Mouse (Mus musculus) heart, adult 2 months (tissue): ENCODE results near the gene Egflam.

ENCODE experiments used
- CTCF ChIP-seq: fragments of 200-600 bp; IDR thresholded peaks from 2 replicates; pipeline ENCODE4 v1.8.1; 2022; ENCODE audit warnings: antibody characterized with exemption, mild to moderate bottlenecking, moderate library complexity
- POLR2A ChIP-seq: fragments of 200-500 bp; IDR thresholded peaks from 2 replicates; pipeline ENCODE4 v1.6.1; 2011; ENCODE audit warnings: mild to moderate bottlenecking, low read depth, low read length, control low read depth; ENCODE audit not compliant: insufficient read depth

DNA sequence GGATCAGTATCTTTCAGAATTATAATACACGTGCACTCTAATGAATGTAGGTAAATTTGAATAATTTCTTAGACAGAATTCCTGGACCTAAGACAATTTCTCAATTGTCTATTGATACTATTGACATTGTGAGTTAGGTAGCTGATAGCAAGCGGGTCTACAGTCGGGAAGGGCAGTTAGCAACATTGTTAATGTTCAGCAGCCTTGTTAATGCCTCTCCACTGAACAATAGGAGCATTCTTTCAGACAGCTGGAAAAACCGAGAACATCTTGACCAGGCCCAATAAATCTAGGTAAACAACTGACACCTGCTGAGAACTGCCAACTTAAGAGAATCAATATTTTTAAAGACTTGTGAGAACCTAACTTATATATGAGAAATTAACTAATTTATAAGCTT lies 77.3 kb downstream of the Egflam start:
- TF ChIP-seq POLR2A (no peak), CTCF (no peak)
